Mouse (Mus musculus) liver, embryonic 16.5 days (tissue): ENCODE measurements around the gene Clec1b. TPM values are rescaled to one million over a fixed set of nuclear protein-coding genes. Genes with fewer than 3 reads are reported as not detected.

ENCODE experiments used
- ATAC-seq: fragments of 200-750 bp; cut with Nextera tagmentation; 2 replicates; pipeline ENCODE4 v1.8.0; 2017; ENCODE audit warnings: low read depth, mild to moderate bottlenecking, moderate number of reproducible peaks, moderate library complexity
- H3K27ac ChIP-seq: fragments of 300-500 bp; sonication (generic); 2 replicates; pipeline ENCODE4 v1.5.1; 2014; ENCODE audit warnings: mild to moderate bottlenecking, low read length
- H3K27me3 ChIP-seq: fragments of 300-500 bp; sonication (generic); 2 replicates; pipeline ENCODE4 v1.6.1; 2014; ENCODE audit warnings: low read depth, low read length, mixed read lengths; ENCODE audit not compliant: control insufficient read depth, insufficient read depth
- H3K36me3 ChIP-seq: fragments of 300-500 bp; sonication (generic); 2 replicates; pipeline ENCODE4 v1.6.1; 2014; ENCODE audit warnings: mild to moderate bottlenecking; ENCODE audit not compliant: control insufficient read depth, insufficient read depth
- H3K4me1 ChIP-seq: fragments of 300-500 bp; sonication (generic); 2 replicates; pipeline ENCODE4 v1.6.1; 2014; ENCODE audit warnings: low read depth, low read length, mixed read lengths; ENCODE audit not compliant: control insufficient read depth
- H3K4me2 ChIP-seq: fragments of 300-500 bp; sonication (generic); 2 replicates; pipeline ENCODE4 v1.6.1; 2014; ENCODE audit warnings: low read depth, low read length, mixed read lengths
- H3K4me3 ChIP-seq: fragments of 300-500 bp; sonication (generic); 2 replicates; pipeline ENCODE4 v1.5.1; 2014; ENCODE audit warnings: low read depth, mild to moderate bottlenecking, low read length
- H3K9ac ChIP-seq: fragments of 300-500 bp; sonication (generic); 2 replicates; pipeline ENCODE4 v1.6.1; 2014; ENCODE audit warnings: low read depth, low read length
- H3K9me3 ChIP-seq: fragments of 300-500 bp; sonication (generic); replicated peaks from 2 replicates; pipeline ENCODE4 v1.6.1; 2016; ENCODE audit warnings: low read length; ENCODE audit not compliant: control insufficient read depth
- WGBS: fragments of 180-500 bp; shearing (Covaris S2); extraction: QIAGEN DNeasy Blood & Tissue Kit; methylation state at CpG from one replicate; pipeline ENCODE4 v1.1.7; 2014; ENCODE audit not compliant: insufficient replicate concordance; 5-methylcytosine and 5-hydroxymethylcytosine counted together
- polyA plus RNA-seq: library from polyadenylated mRNA; unstranded; fragments of >200 nt; fragmentation: Nextera tagmentation; extraction: Ambion mirVana; gene quantifications from 2 replicates; pipeline ENCODE4 v1.2.1, GENCODE M21; 2015

The Clec1b gene
- polyA plus RNA-seq, 1 experiment from 2014 or later: 26.1 TPM

- H3K9me3 ChIP-seq: no peaks in the 10 kb centered on the region
- no peak for ATAC-seq
Observed at GRCm38 (mm10) chr6:129374937-129375471, 22.1 kb upstream of the Clec1b start.

GRCm38 (mm10) chr6:129380454-129380853 is 16.6 kb upstream of the Clec1b start:
- Histone ChIP-seq H3K4me3 (no peak overlapping the region), H3K27ac (no peak overlapping the region), H3K4me1 (no peaks in the 10 kb centered on the region), H3K9me3 (no peaks in the 10 kb centered on the region), H3K4me2 (no peak overlapping the region), H3K9ac (no peak overlapping the region), H3K36me3 (no peaks in the 10 kb centered on the region), H3K27me3 (no peaks in the 10 kb centered on the region)
- ATAC-seq: no peak
- 69% methylated on average over 4 of the region's 4 CpGs for WGBS

More at GRCm38 (mm10) chr6:129374937-129375471, 22.1 kb upstream of the Clec1b start:
- Histone ChIP-seq H3K4me3 (no peak overlapping the region), H3K27me3 (no peaks in the 10 kb centered on the region), H3K36me3 (no peaks in the 10 kb centered on the region), H3K27ac (no peak overlapping the region), H3K4me1 (no peaks in the 10 kb centered on the region), H3K9ac (no peak overlapping the region), H3K4me2 (no peak overlapping the region)
- WGBS: 17% methylated on average over 2 of the region's 2 CpGs

GRCm38 (mm10) chr6:129381736-129382135 is 15.4 kb upstream of the Clec1b start:
- no peak overlapping the region for H3K9ac ChIP-seq
- H3K4me2 ChIP-seq: no peak overlapping the region
- ATAC-seq: peak; percentile 43; the same call in 1 of the 2 replicates
- no peak overlapping the region for H3K4me3 ChIP-seq
- no peaks in the 10 kb centered on the region for H3K9me3 ChIP-seq
- no peaks in the 10 kb centered on the region for H3K4me1 ChIP-seq
- 29% methylated on average over 1 of the region's 1 CpGs for WGBS
- H3K36me3 ChIP-seq: no peaks in the 10 kb centered on the region
- H3K27me3 ChIP-seq: no peaks in the 10 kb centered on the region
- H3K27ac ChIP-seq: no peak overlapping the region

- Histone ChIP-seq H3K9ac (no peak overlapping the region), H3K4me3 (no peak overlapping the region), H3K27ac (no peak overlapping the region), H3K4me1 (no peaks in the 10 kb centered on the region), H3K36me3 (no peaks in the 10 kb centered on the region), H3K27me3 (no peaks in the 10 kb centered on the region), H3K4me2 (no peak overlapping the region), H3K9me3 (no peaks in the 10 kb centered on the region)
- 83% methylated on average over 3 of the region's 3 CpGs for WGBS
- no peak for ATAC-seq
Observed at GRCm38 (mm10) chr6:129383466-129383865, 13.6 kb upstream of the Clec1b start.

GRCm38 (mm10) chr6:129385000-129385399 is 12.1 kb upstream of the Clec1b start:
- Histone ChIP-seq H3K4me3 (no peak overlapping the region), H3K9ac (no peak overlapping the region), H3K27me3 (no peaks in the 10 kb centered on the region), H3K36me3 (no peaks in the 10 kb centered on the region), H3K27ac (no peak overlapping the region), H3K4me1 (no peaks in the 10 kb centered on the region), H3K4me2 (no peak overlapping the region), H3K9me3 (no peaks in the 10 kb centered on the region)
- WGBS: 69% methylated on average over 4 of the region's 4 CpGs
- no peak for ATAC-seq

- Histone ChIP-seq H3K4me2 (no peak within 1 kb of the TSS), H3K36me3 (no peaks in the 10 kb centered on the region), H3K4me3 (no peak within 1 kb of the TSS), H3K27ac (no peak within 1 kb of the TSS), H3K27me3 (no peaks in the 10 kb centered on the region), H3K4me1 (no peaks in the 10 kb centered on the region), H3K9me3 (no peaks in the 10 kb centered on the region), H3K9ac (no peak within 1 kb of the TSS)
- ATAC-seq: no peak
- 66% methylated on average over 2 of the region's 2 CpGs for WGBS
Observed at GRCm38 (mm10) chr6:129385774-129386173, 11.3 kb upstream of the Clec1b start, which contains the start of gene Clec12b. Gene Clec12b (minus strand): TSS chr6:129385874.

- Histone ChIP-seq H3K9ac (no peak overlapping the region), H3K4me2 (no peak overlapping the region), H3K36me3 (no peaks in the 10 kb centered on the region), H3K9me3 (no peaks in the 10 kb centered on the region), H3K27ac (no peak overlapping the region), H3K4me3 (no peak overlapping the region), H3K27me3 (no peaks in the 10 kb centered on the region), H3K4me1 (no peaks in the 10 kb centered on the region)
- 17% methylated on average over 2 of the region's 2 CpGs for WGBS
- ATAC-seq: no peak
Observed at GRCm38 (mm10) chr6:129393087-129393720, 3.9 kb upstream of the Clec1b start.

- Histone ChIP-seq H3K9ac (no peak overlapping the region), H3K9me3 (no peaks in the 10 kb centered on the region), H3K36me3 (no peaks in the 10 kb centered on the region), H3K4me3 (no peak overlapping the region), H3K27me3 (no peaks in the 10 kb centered on the region), H3K27ac (no peak overlapping the region), H3K4me1 (no peaks in the 10 kb centered on the region), H3K4me2 (no peak overlapping the region)
- 56% methylated on average over 6 of the region's 6 CpGs for WGBS
- ATAC-seq: no peak
Observed at GRCm38 (mm10) chr6:129393732-129394131, 3.4 kb upstream of the Clec1b start.

- Histone ChIP-seq H3K9ac (no peak overlapping the region), H3K9me3 (no peaks in the 10 kb centered on the region), H3K27me3 (no peaks in the 10 kb centered on the region), H3K27ac (no peak overlapping the region), H3K36me3 (no peaks in the 10 kb centered on the region), H3K4me1 (no peaks in the 10 kb centered on the region), H3K4me3 (no peak overlapping the region), H3K4me2 (no peak overlapping the region)
- 36% methylated on average over 6 of the region's 6 CpGs for WGBS
- peak; percentile 70 for ATAC-seq
Observed at GRCm38 (mm10) chr6:129399945-129400344, 2.8 kb downstream of the Clec1b start.
